Mouse (Mus musculus): ENCODE data around the gene Osbpl6. TPM values are rescaled to one million over a fixed set of nuclear protein-coding genes. Genes with fewer than 3 reads are reported as not detected.

Osbpl6 gene
- polyA plus RNA-seq, 1 experiment from 2014 or later, result 11.8 TPM

DNA sequence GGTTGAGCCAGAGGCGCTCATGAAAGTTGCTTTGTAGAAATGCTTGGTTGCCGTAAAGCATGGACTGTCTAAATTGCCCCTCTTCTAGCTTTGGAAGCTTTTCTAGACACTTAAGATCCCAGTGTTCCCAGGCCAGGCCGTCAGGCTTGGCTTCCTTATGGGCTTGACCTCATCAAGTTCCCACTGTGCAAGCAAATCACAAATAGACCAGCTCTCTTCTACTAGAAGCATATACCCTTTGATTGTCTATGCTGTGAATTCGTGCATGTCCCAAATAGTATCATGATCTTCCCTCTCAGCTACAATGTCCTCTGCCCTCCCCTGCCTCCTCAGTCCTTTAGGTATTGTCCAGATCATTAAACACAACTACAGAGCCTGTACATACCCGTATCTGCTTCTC is 23.5 kb downstream of the Osbpl6 start:
- Histone ChIP-seq H3K27ac (replicated peaks; ENCODE audit: low read depth, low read length) (no peak overlapping the region), H3K9me3 (replicated peaks; ENCODE audit: control insufficient read depth, low read length) (no peaks in the 10 kb centered on the region), H3K4me2 (ENCODE audit: low read depth, low read length) (no peak overlapping the region), H3K36me3 (replicated peaks; ENCODE audit: control insufficient read depth, insufficient read depth, low read depth, low read length) (no peaks in the 10 kb centered on the region), H3K27me3 (ENCODE audit: control insufficient read depth, insufficient read depth, low read length) (no peaks in the 10 kb centered on the region), H3K9ac (replicated peaks; ENCODE audit: low read length) (no peak overlapping the region), H3K4me1 (ENCODE audit: control insufficient read depth, insufficient read depth, low read length) (no peaks in the 10 kb centered on the region), H3K4me3 (ENCODE audit: low read depth, low read length) (no peak overlapping the region)
- DNase-seq (ENCODE audit: low spot score) (no peak), ATAC-seq (replicated peaks; ENCODE audit: insufficient number of reproducible peaks, low FRiP score, low TSS enrichment, low read depth) (no peak)
- WGBS, result 75% methylated on average over 5 of the region's 5 CpGs

DNA sequence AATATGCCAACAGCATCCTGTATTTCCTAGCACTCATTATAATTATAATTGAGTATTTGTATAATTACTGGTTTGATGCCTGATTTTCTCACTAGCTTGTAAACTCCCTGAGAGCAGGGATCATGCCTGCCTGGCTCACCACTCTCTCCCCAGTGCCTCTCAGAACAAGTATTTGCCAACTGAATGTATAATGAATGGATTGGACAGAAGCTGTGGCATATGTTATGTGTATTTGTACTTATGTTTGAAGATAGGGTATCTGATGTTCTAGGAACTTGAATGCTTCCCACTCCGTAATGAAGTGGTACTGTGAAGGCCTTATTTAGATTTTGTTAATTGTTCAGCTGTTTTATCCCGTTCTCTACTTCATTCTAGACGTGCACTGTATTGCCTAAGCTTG is 24.2 kb downstream of the Osbpl6 start:
- Histone ChIP-seq H3K27ac (replicated peaks; ENCODE audit: low read depth, low read length) (no peak overlapping the region), H3K36me3 (replicated peaks; ENCODE audit: control insufficient read depth, insufficient read depth, low read depth, low read length) (no peaks in the 10 kb centered on the region), H3K4me1 (ENCODE audit: control insufficient read depth, insufficient read depth, low read length) (no peaks in the 10 kb centered on the region), H3K9ac (replicated peaks; ENCODE audit: low read length) (no peak overlapping the region), H3K27me3 (ENCODE audit: control insufficient read depth, insufficient read depth, low read length) (no peaks in the 10 kb centered on the region), H3K4me2 (ENCODE audit: low read depth, low read length) (no peak overlapping the region), H3K9me3 (replicated peaks; ENCODE audit: control insufficient read depth, low read length) (no peaks in the 10 kb centered on the region), H3K4me3 (ENCODE audit: low read depth, low read length) (no peak overlapping the region)
- ATAC-seq (replicated peaks; ENCODE audit: insufficient number of reproducible peaks, low FRiP score, low TSS enrichment, low read depth) (no peak), DNase-seq (ENCODE audit: low spot score) (no peak)
- 92% methylated on average over 3 of the region's 3 CpGs for WGBS

DNA sequence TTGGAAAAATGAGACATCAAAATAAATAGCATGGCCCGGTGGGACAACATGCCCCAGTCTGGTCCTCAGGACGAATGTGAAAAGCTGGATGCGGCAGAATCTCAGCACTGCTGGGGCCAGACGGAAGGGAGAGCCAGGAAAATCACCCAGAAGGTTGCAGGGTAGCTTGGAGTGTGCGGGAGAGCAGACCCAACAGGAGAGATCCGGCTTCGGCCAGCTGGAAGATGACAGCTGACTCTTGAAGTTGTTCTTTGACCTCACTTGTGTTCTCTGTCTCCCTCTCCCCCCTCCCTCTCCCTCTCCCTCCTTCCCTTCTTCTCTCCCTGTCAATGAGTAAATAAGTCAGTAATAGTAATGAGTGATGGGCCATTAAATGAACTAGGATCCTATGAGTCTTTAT is 27.9 kb downstream of the Osbpl6 start:
- ATAC-seq (replicated peaks; ENCODE audit: insufficient number of reproducible peaks, low FRiP score, low TSS enrichment, low read depth), result no peak

DNA sequence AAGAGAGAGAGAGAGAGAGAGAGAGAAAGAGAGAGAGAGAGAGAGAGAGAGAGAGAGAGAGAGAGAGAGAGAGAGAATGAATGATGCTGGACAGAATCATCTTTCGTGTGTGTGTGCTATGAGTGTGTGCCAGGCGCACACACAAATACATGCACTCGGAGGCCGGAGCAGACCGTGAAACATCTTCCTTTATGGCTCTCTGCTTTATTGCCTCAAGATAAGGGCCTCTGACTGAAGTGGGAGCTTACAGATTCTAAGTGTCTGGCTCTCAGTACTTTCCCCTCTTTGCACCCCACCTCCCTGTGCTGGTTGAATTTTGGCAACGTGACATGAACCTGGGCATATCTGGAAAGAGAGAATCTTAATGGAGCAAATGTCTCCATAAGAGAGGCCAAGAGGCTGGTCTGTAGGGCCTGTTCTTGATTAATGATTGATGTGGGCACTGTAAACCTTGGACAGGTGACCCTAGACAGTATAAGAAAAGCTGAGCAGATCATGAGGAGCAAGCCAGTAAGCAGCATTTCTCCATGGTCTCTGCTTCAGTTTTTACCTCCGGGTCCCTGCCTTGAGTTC is 29.4 kb downstream of the Osbpl6 start:
- no peak overlapping the region for H3K4me2 ChIP-seq (ENCODE audit: low read depth, low read length)

More for the DNA sequence above, 27.9 kb downstream of the Osbpl6 start:
- no peaks in the 10 kb centered on the region for H3K9me3 ChIP-seq (replicated peaks; ENCODE audit: control insufficient read depth, low read length)
- H3K4me1 ChIP-seq (ENCODE audit: control insufficient read depth, insufficient read depth, low read length), result no peaks in the 10 kb centered on the region
- H3K4me2 ChIP-seq (ENCODE audit: low read depth, low read length), result no peak overlapping the region
- H3K27me3 ChIP-seq (ENCODE audit: control insufficient read depth, insufficient read depth, low read length), result no peaks in the 10 kb centered on the region
- H3K9ac ChIP-seq (replicated peaks; ENCODE audit: low read length), result no peak overlapping the region
- 69% methylated on average over 7 of the region's 7 CpGs for WGBS
- H3K36me3 ChIP-seq (replicated peaks; ENCODE audit: control insufficient read depth, insufficient read depth, low read depth, low read length), result no peaks in the 10 kb centered on the region
- no peak overlapping the region for H3K4me3 ChIP-seq (ENCODE audit: low read depth, low read length)
- DNase-seq (ENCODE audit: low spot score), result no peak
- no peak overlapping the region for H3K27ac ChIP-seq (replicated peaks; ENCODE audit: low read depth, low read length)

DNA sequence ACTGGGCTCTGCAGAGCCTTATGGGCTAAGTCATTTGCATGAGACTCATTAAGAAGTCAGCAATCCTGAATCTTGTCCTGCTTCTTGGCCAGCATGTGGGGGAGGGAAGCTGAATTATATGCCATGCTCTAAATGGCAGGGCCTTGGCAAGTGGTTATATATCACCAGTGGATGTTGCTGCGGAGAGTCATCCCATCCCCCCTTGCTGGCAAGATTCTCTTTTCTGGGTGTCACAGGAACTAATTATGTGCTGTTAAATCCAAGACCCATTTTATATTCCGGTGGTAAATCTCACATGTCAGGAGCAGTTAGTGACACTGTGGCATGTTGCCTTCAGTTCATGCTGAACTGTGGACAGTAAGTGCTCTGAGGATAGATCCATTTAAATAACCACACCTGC is 31.1 kb downstream of the Osbpl6 start:
- ATAC-seq (replicated peaks; ENCODE audit: insufficient number of reproducible peaks, low FRiP score, low TSS enrichment, low read depth) (no peak), DNase-seq (ENCODE audit: low spot score) (no peak)
- Histone ChIP-seq H3K4me1 (ENCODE audit: control insufficient read depth, insufficient read depth, low read length) (no peaks in the 10 kb centered on the region), H3K36me3 (replicated peaks; ENCODE audit: control insufficient read depth, insufficient read depth, low read depth, low read length) (no peaks in the 10 kb centered on the region), H3K4me3 (ENCODE audit: low read depth, low read length) (no peak overlapping the region), H3K27ac (replicated peaks; ENCODE audit: low read depth, low read length) (no peak overlapping the region), H3K9ac (replicated peaks; ENCODE audit: low read length) (no peak overlapping the region), H3K9me3 (replicated peaks; ENCODE audit: control insufficient read depth, low read length) (no peaks in the 10 kb centered on the region), H3K27me3 (ENCODE audit: control insufficient read depth, insufficient read depth, low read length) (no peaks in the 10 kb centered on the region), H3K4me2 (ENCODE audit: low read depth, low read length) (no peak overlapping the region)
- 80% methylated on average over 2 of the region's 2 CpGs for WGBS

More for the DNA sequence above, 29.4 kb downstream of the Osbpl6 start:
- Histone ChIP-seq H3K4me1 (ENCODE audit: control insufficient read depth, insufficient read depth, low read length) (no peaks in the 10 kb centered on the region), H3K9me3 (replicated peaks; ENCODE audit: control insufficient read depth, low read length) (no peaks in the 10 kb centered on the region), H3K4me3 (ENCODE audit: low read depth, low read length) (no peak overlapping the region), H3K36me3 (replicated peaks; ENCODE audit: control insufficient read depth, insufficient read depth, low read depth, low read length) (no peaks in the 10 kb centered on the region), H3K9ac (replicated peaks; ENCODE audit: low read length) (no peak overlapping the region), H3K27me3 (ENCODE audit: control insufficient read depth, insufficient read depth, low read length) (no peaks in the 10 kb centered on the region), H3K27ac (replicated peaks; ENCODE audit: low read depth, low read length) (no peak overlapping the region)
- ATAC-seq (replicated peaks; ENCODE audit: insufficient number of reproducible peaks, low FRiP score, low TSS enrichment, low read depth) (no peak), DNase-seq (ENCODE audit: low spot score) (no peak)
- 90% methylated on average over 7 of the region's 7 CpGs for WGBS

DNA sequence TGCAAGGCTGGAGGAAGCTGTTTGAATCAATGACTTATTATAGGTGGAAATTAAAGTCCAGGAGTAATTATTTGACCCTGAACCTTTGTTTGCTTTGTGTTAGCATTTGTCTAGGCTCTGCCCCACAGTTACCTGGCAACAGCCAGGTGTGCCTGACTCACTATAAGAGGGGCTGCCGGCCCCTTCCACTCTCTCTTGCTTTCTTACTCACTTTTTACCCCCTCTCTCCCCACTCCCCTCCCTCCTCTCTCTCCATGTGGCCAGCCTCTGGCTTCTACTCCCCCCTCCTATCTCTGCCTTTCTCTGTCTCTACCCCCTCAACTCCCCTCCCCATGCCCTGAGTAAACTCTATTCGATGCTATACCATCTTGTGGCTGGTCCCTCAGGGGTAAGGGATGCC is 33.2 kb downstream of the Osbpl6 start:
- H3K4me3 ChIP-seq (ENCODE audit: low read depth, low read length), result no peak overlapping the region
- no peak overlapping the region for H3K27ac ChIP-seq (replicated peaks; ENCODE audit: low read depth, low read length)
- no peaks in the 10 kb centered on the region for H3K4me1 ChIP-seq (ENCODE audit: control insufficient read depth, insufficient read depth, low read length)
- 38% methylated on average over 2 of the region's 2 CpGs for WGBS
- no peaks in the 10 kb centered on the region for H3K27me3 ChIP-seq (ENCODE audit: control insufficient read depth, insufficient read depth, low read length)
- ATAC-seq (replicated peaks; ENCODE audit: insufficient number of reproducible peaks, low FRiP score, low TSS enrichment, low read depth) (no peak), DNase-seq (ENCODE audit: low spot score) (no peak)
- no peaks in the 10 kb centered on the region for H3K36me3 ChIP-seq (replicated peaks; ENCODE audit: control insufficient read depth, insufficient read depth, low read depth, low read length)
- H3K4me2 ChIP-seq (ENCODE audit: low read depth, low read length), result no peak overlapping the region
- no peaks in the 10 kb centered on the region for H3K9me3 ChIP-seq (replicated peaks; ENCODE audit: control insufficient read depth, low read length)
- no peak overlapping the region for H3K9ac ChIP-seq (replicated peaks; ENCODE audit: low read length)

DNA sequence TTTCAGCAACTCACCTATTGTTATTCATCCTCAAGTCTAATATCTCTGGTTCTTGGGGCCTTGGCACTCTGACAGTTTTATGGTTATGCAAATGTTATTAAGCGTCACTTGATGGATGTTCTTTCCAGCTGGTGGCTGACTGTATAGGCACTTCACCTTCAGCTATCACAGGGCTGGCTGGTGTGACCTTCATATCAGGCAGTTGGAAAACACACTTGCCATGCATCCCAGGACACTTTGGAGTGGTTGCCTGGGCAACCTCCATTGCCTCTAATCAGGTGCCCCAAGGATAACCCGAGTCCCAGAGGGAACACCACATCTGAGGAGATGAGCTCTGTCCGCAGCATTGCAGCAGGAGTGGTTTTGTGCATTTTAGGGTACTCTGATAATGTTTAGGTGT is 35.8 kb downstream of the Osbpl6 start:
- H3K36me3 ChIP-seq (replicated peaks; ENCODE audit: control insufficient read depth, insufficient read depth, low read depth, low read length), result no peaks in the 10 kb centered on the region
- H3K4me1 ChIP-seq (ENCODE audit: control insufficient read depth, insufficient read depth, low read length), result no peaks in the 10 kb centered on the region
- DNase-seq (ENCODE audit: low spot score) (no peak), ATAC-seq (replicated peaks; ENCODE audit: insufficient number of reproducible peaks, low FRiP score, low TSS enrichment, low read depth) (no peak)
- H3K9me3 ChIP-seq (replicated peaks; ENCODE audit: control insufficient read depth, low read length), result no peaks in the 10 kb centered on the region
- H3K9ac ChIP-seq (replicated peaks; ENCODE audit: low read length), result no peak overlapping the region
- no peak overlapping the region for H3K4me2 ChIP-seq (ENCODE audit: low read depth, low read length)
- H3K4me3 ChIP-seq (ENCODE audit: low read depth, low read length), result no peak overlapping the region
- 59% methylated on average over 3 of the region's 3 CpGs for WGBS
- no peak overlapping the region for H3K27ac ChIP-seq (replicated peaks; ENCODE audit: low read depth, low read length)
- no peaks in the 10 kb centered on the region for H3K27me3 ChIP-seq (ENCODE audit: control insufficient read depth, insufficient read depth, low read length)

DNA sequence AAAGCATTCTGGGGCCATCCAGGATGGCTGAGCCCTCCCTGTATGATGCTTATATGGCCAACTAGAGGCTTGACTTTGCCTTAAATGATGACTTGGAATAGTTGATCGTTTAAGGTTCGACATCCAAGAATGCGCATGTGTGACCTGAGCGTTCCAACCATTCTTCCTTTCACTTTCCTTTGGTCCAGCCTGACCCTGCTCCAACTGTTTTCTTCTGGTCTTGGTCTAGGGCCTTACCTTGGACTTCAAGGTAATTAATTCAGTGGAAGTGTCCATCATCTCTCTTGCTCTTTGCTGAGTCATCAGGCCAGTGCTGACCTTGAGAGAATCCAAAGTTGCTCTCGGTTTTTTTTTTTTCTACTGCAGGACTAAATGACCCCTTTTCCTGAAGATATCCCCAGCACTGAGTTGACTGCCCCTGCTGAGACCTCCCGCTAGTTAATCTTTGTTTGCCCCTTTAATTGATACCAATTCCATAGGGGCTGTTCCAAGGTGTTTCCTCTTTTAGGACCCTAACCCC is 43.6 kb downstream of the Osbpl6 start:
- DNase-seq (ENCODE audit: low spot score) (no peak), ATAC-seq (replicated peaks; ENCODE audit: insufficient number of reproducible peaks, low FRiP score, low TSS enrichment, low read depth) (no peak)
- H3K4me1 ChIP-seq (ENCODE audit: control insufficient read depth, insufficient read depth, low read length), result no peaks in the 10 kb centered on the region
- no peaks in the 10 kb centered on the region for H3K36me3 ChIP-seq (replicated peaks; ENCODE audit: control insufficient read depth, insufficient read depth, low read depth, low read length)
- H3K4me2 ChIP-seq (ENCODE audit: low read depth, low read length), result no peak overlapping the region
- H3K9ac ChIP-seq (replicated peaks; ENCODE audit: low read length), result no peak overlapping the region
- no peak overlapping the region for H3K27ac ChIP-seq (replicated peaks; ENCODE audit: low read depth, low read length)
- no peaks in the 10 kb centered on the region for H3K9me3 ChIP-seq (replicated peaks; ENCODE audit: control insufficient read depth, low read length)
- 78% methylated on average over 6 of the region's 6 CpGs for WGBS
- no peak overlapping the region for H3K4me3 ChIP-seq (ENCODE audit: low read depth, low read length)
- H3K27me3 ChIP-seq (ENCODE audit: control insufficient read depth, insufficient read depth, low read length), result no peaks in the 10 kb centered on the region
